Mouse (Mus musculus) stomach, postnatal 0 days (tissue): ENCODE data around the gene Ccnd1.

Experiments used
- CTCF ChIP-seq: IDR thresholded peaks from 2 replicates; pipeline ENCODE4 v1.5.1; 2016; ENCODE audit warnings: antibody characterized with exemption, low read depth, mild to moderate bottlenecking, moderate library complexity
- EP300 ChIP-seq: optimal IDR thresholded peaks from 2 replicates; pipeline ENCODE3; 2016; ENCODE audit warnings: antibody characterized with exemption

- TF ChIP-seq CTCF (no peak; the same call in 1 of the 2 replicates), EP300 (no peak)
Observed at GRCm38 (mm10) chr7:144892322-144892721, 47.4 kb downstream of the Ccnd1 start.
